Mouse (Mus musculus) embryonic facial prominence, embryonic 15.5 days (tissue): ENCODE data around the gene Cdh1. TPM values are rescaled to one million over a fixed set of nuclear protein-coding genes. Genes with fewer than 3 reads are reported as not detected.
A peak's percentile ranks its signal among the peaks of the same experiment; 100 is the strongest.

Experiments
- ATAC-seq: fragments of 200-750 bp; cut with Nextera tagmentation; 2 replicates; pipeline ENCODE4 v1.8.0; 2017; ENCODE audit warnings: low read depth, moderate TSS enrichment; ENCODE audit not compliant: insufficient number of reproducible peaks, low FRiP score, low TSS enrichment
- H3K27ac ChIP-seq: fragments of 300-500 bp; sonication (generic); replicated peaks from 2 replicates; pipeline ENCODE4 v1.5.1; 2015; ENCODE audit warnings: mild to moderate bottlenecking, inconsistent platforms
- H3K27me3 ChIP-seq: fragments of 300-500 bp; sonication (generic); 2 replicates; pipeline ENCODE4 v1.6.1; 2015; ENCODE audit warnings: inconsistent platforms
- H3K36me3 ChIP-seq: fragments of 300-500 bp; sonication (generic); 2 replicates; pipeline ENCODE4 v1.6.1; 2015; ENCODE audit warnings: mild to moderate bottlenecking, inconsistent platforms
- H3K4me1 ChIP-seq: fragments of 300-500 bp; sonication (generic); 2 replicates; pipeline ENCODE4 v1.6.1; 2015; ENCODE audit warnings: inconsistent platforms
- H3K4me2 ChIP-seq: fragments of 300-500 bp; sonication (generic); replicated peaks from 2 replicates; pipeline ENCODE4 v1.6.1; 2015; ENCODE audit warnings: mild to moderate bottlenecking, inconsistent platforms
- H3K4me3 ChIP-seq: fragments of 300-500 bp; sonication (generic); replicated peaks from 2 replicates; pipeline ENCODE4 v1.5.1; 2015; ENCODE audit warnings: mild to moderate bottlenecking, inconsistent platforms
- H3K9ac ChIP-seq: fragments of 300-500 bp; sonication (generic); 2 replicates; pipeline ENCODE4 v1.6.1; 2015; ENCODE audit warnings: inconsistent platforms
- H3K9me3 ChIP-seq: fragments of 300-500 bp; sonication (generic); replicated peaks from 2 replicates; pipeline ENCODE4 v1.6.1; 2016; ENCODE audit warnings: inconsistent platforms
- WGBS: fragments of 180-500 bp; shearing (Covaris S2); methylation state at CpG from one replicate; pipeline ENCODE4 v1.1.7; 2015; 5-methylcytosine and 5-hydroxymethylcytosine counted together
- polyA plus RNA-seq: library from polyadenylated mRNA; unstranded; fragments of >200 nt; fragmentation: Nextera tagmentation; extraction: Ambion mirVana; gene quantifications from 2 replicates; pipeline ENCODE4 v1.2.1, GENCODE M21; 2015

Cdh1 gene
- polyA plus RNA-seq, 1 experiment from 2014 or later: 72.0 TPM

DNA sequence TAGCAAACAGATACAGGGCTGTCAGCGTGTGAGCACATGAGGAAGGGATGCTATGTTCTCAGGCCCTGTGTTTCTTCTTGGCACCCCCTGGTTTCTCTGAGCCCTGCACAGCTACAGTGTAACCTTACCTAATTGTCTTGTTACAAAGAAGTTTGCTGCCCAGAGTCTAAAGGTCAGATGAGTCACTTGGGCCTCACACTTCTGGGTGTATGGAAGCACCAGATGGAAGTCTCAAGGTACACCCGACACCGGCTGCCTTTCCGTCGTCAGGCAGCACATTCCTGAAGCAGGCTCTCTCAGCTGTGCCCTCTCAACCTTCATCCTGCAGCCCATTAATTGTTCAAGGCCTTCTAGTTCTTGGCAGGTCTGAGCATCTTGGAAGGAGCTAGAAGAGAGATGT is 11.6 kb downstream of the Cdh1 start:
- no peak overlapping the region for H3K9ac ChIP-seq
- no peak overlapping the region for H3K4me2 ChIP-seq
- no peaks in the 10 kb centered on the region for H3K36me3 ChIP-seq
- no peak overlapping the region for H3K4me3 ChIP-seq
- peaks cover 37% of the 10 kb centered on the region for H3K4me1 ChIP-seq
- no peaks in the 10 kb centered on the region for H3K27me3 ChIP-seq
- no peak overlapping the region for H3K27ac ChIP-seq
- 59% methylated on average over 5 of the region's 5 CpGs for WGBS
- no peak for ATAC-seq
- H3K9me3 ChIP-seq: no peaks in the 10 kb centered on the region

DNA sequence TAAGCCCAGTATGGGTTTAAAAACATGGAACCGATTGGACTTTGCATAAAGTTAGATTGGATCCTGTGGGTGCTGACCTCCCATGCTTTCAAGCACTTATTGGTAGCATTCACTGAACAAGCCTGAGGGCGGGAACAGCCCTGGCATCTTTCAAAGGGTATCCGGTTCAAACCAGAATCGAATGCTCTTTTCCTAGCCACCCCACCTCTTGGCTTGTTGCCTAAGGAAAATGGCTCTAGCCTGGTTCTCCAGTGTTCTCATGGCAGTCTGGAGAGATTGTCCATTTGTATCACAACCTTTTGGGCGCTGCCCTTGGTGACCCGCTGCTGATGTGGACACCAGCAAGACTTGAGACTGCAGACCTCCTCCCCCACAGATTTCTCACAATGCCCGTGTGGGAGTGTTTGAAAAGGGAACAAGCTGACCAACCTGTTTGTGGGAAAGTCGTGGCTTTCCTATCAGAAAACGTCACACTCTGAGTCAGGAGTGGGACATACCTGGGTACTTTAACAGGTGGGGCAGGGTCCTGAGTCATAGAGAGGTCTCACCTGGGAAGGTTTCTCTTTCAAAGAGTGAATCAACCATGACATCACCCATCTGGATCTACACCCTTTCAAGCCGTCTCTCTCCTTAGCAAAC is 12.6 kb downstream of the Cdh1 start:
- H3K27ac ChIP-seq: peak overlapping the region; percentile 56
- H3K4me3 ChIP-seq: no peak overlapping the region
- ATAC-seq: no peak
- H3K36me3 ChIP-seq: no peaks in the 10 kb centered on the region
- H3K27me3 ChIP-seq: no peaks in the 10 kb centered on the region
- H3K9ac ChIP-seq: no peak overlapping the region
- H3K9me3 ChIP-seq: no peaks in the 10 kb centered on the region
- no peak overlapping the region for H3K4me2 ChIP-seq
- peaks cover 44% of the 10 kb centered on the region for H3K4me1 ChIP-seq
- WGBS: 59% methylated on average over 10 of the region's 10 CpGs

DNA sequence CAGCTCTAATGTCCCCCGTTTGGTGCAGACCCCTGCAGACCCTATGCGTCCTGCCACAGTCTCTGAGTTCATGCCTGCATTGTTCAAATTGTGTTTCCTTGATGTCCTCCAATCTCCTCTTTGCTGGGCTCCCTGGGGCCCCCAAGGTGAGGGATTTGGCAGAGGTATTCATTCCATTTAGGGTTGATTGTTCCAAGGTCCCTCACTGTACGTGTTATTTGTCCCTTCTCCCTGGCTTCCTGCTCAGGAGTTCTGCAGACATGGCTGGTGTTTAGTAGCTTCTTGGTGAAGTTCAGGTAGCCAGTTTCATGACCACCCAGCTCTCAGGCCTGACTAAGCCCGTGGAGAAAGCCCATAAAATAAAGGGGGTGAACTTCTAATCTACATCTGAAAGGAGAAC is 13.5 kb downstream of the Cdh1 start:
- Histone ChIP-seq H3K9ac (no peak overlapping the region), H3K27me3 (no peaks in the 10 kb centered on the region), H3K9me3 (no peaks in the 10 kb centered on the region), H3K4me3 (no peak overlapping the region), H3K4me2 (no peak overlapping the region), H3K27ac (peak overlapping the region; percentile 45), H3K36me3 (no peaks in the 10 kb centered on the region), H3K4me1 (peaks cover 42% of the 10 kb centered on the region)
- WGBS: 40% methylated on average over 4 of the region's 4 CpGs
- ATAC-seq: no peak

DNA sequence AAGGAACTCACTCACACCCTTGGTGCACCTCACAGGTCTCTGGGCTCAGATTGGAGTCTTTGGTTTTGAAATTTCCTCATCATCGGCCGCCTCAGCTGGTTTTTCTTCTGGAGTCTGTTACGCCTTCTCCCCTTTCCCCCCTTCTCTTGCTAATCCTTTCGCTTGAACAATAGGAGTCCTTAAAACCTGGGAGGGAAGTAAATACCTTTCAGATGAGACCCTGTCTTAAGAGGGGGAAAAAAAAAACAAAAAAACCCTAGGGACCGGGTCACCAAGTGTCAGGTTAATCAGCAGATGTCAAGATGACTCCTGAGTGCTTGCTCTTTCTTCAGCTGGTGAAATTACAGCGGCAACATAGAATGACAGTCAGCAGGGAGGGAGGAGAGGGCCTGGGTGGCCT is 14.0 kb downstream of the Cdh1 start:
- no peak overlapping the region for H3K4me3 ChIP-seq
- H3K9ac ChIP-seq: no peak overlapping the region
- peak overlapping the region; percentile 45 for H3K27ac ChIP-seq
- H3K4me2 ChIP-seq: no peak overlapping the region
- H3K36me3 ChIP-seq: no peaks in the 10 kb centered on the region
- WGBS: 30% methylated on average over 6 of the region's 6 CpGs
- ATAC-seq: no peak
- H3K27me3 ChIP-seq: no peaks in the 10 kb centered on the region
- H3K4me1 ChIP-seq: peaks cover 40% of the 10 kb centered on the region
- H3K9me3 ChIP-seq: no peaks in the 10 kb centered on the region

DNA sequence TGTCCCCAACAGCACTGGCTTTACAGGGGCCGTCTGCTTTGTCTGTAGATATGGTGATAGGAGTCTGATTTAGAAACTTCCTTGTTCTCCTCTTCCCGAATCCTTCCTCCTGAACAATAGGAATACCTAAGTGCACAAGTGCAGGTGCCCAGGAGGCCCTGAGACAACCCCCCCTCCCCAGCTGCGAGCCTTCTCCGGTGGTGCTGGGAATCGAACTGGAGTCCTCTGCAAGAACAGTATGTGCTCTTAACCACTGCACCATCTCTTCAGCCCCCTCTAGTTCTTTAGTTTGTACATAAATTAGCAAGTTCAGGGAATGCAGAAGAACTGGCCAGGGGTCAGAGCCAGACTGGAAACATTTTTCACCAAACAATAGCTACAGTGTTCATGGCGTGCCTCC is 14.7 kb downstream of the Cdh1 start:
- Histone ChIP-seq H3K4me1 (peaks cover 40% of the 10 kb centered on the region), H3K27me3 (no peaks in the 10 kb centered on the region), H3K27ac (peak overlapping the region; percentile 45), H3K9me3 (no peaks in the 10 kb centered on the region), H3K36me3 (no peaks in the 10 kb centered on the region), H3K4me2 (no peak overlapping the region), H3K9ac (no peak overlapping the region), H3K4me3 (no peak overlapping the region)
- ATAC-seq: no peak
- 74% methylated on average over 6 of the region's 6 CpGs for WGBS

DNA sequence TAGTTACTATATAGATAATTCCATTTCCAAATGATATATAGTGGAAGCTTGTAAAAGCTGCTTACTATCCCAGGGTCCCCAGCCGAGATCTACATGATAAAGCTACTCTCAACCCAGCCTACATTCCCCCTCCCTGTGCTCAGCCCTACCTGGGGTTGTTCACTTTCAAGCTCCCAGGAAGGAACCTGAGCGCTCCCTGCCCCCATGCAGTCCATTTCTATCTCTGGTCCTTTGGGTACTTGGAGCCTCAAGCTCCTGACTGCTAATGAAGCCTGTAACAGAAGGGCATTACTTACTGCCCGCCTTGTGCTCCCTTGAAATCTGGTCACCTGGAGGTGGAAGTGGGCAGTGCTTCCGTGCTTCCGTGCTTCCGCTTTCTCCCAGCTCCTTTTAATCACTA is 15.2 kb downstream of the Cdh1 start:
- peak overlapping the region; percentile 45; the same call in 1 of the 2 replicates for H3K27ac ChIP-seq
- no peak overlapping the region for H3K9ac ChIP-seq
- no peaks in the 10 kb centered on the region for H3K27me3 ChIP-seq
- WGBS: 52% methylated on average over 6 of the region's 6 CpGs
- H3K4me1 ChIP-seq: peaks cover 45% of the 10 kb centered on the region
- ATAC-seq: no peak
- H3K36me3 ChIP-seq: no peaks in the 10 kb centered on the region
- H3K4me2 ChIP-seq: no peak overlapping the region
- no peak overlapping the region for H3K4me3 ChIP-seq
- no peaks in the 10 kb centered on the region for H3K9me3 ChIP-seq

DNA sequence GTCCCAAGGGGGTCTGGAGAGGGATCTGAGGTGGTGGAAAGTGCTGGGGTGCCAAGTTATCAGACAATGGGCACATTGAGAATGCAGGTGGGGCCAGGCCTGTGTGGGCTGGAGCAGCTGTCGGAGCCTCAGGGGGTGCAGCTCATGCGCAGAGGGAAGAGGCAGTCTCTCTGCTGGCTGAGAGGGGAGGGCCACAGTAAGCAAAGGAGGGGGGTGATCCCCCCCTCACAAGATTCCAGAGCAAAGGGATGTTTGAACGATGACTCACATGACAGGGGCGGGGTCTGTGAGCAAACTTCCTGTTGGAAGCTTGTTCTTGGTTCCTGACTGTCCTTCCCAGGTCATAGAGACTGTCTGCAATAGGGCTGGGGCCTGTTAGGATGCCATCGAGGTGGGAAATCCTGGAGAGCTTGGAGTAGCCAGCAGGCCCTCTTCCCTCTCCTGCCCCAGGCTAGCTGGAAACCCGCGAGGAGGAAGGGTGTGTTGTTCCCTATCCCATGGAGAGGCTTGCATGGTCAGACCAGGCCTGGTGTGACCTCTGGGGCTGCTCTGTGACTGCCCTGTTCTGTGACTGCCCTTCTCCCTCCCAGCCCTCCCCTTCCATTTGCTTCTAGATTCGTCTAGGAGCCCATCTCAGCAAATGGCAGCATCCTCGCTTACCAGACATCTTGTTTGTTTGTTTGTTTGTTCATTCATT is 16.5 kb downstream of the Cdh1 start:
- no peaks in the 10 kb centered on the region for H3K36me3 ChIP-seq
- no peak overlapping the region for H3K4me3 ChIP-seq
- H3K9me3 ChIP-seq: no peaks in the 10 kb centered on the region
- WGBS: 24% methylated on average over 9 of the region's 9 CpGs
- peak; percentile 71; the same call in 1 of the 2 replicates for ATAC-seq
- peak overlapping the region; percentile 56 for H3K27ac ChIP-seq
- H3K4me2 ChIP-seq: no peak overlapping the region; the same call in 1 of the 2 replicates
- no peak overlapping the region for H3K9ac ChIP-seq
- no peaks in the 10 kb centered on the region for H3K27me3 ChIP-seq
- peaks cover 45% of the 10 kb centered on the region for H3K4me1 ChIP-seq

DNA sequence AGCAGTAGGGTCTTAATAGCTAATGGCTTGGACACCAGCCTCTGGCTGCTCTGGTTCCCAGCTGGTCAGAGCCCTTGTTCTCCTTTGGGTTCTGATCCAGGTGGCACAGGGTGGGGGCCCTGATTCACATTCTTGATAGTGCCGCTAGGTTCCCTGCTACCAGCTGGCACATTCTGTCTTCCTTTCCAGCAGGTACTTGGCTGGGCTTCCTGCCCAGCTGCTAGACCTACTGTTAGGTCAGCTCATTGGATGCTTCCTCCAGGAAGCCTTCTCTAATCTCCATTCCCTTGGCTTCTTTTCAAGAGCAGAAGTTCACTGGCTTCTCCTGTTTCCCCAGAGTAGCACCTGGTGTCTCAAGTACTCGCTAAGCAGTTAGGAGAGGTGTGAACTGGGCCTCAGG is 17.3 kb downstream of the Cdh1 start:
- Histone ChIP-seq H3K4me2 (no peak overlapping the region), H3K9me3 (no peaks in the 10 kb centered on the region), H3K4me3 (no peak overlapping the region), H3K4me1 (peaks cover 44% of the 10 kb centered on the region), H3K27ac (no peak overlapping the region), H3K9ac (no peak overlapping the region), H3K27me3 (no peaks in the 10 kb centered on the region), H3K36me3 (no peaks in the 10 kb centered on the region)
- ATAC-seq: peak; percentile 15; the same call in 1 of the 2 replicates
- WGBS: 78% methylated on average over 2 of the region's 2 CpGs

DNA sequence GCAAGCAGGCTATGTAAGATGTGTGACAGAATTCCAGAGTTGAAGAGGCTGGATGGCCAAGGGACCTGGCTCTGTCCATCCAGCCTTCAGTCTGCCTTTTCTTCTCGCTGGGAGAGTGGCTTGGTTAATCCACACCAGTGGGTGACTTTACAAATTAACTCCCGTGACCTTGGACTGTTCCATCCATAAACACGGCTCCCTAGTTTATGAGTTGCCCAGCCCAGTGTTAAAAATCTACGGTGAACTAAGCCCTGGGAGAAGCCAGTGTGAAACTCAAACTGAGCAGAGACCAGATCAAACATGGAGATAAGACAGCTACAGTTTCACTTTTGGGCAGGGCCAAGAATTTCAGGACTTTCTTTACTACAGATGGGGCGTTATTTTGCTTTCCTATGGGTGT is 19.9 kb downstream of the Cdh1 start:
- Histone ChIP-seq H3K4me2 (no peak overlapping the region), H3K9me3 (no peaks in the 10 kb centered on the region), H3K4me1 (peaks cover 22% of the 10 kb centered on the region), H3K27ac (peak overlapping the region; percentile 58), H3K9ac (no peak overlapping the region), H3K36me3 (no peaks in the 10 kb centered on the region), H3K4me3 (no peak overlapping the region), H3K27me3 (no peaks in the 10 kb centered on the region)
- 49% methylated on average over 5 of the region's 5 CpGs for WGBS
- ATAC-seq: no peak

DNA sequence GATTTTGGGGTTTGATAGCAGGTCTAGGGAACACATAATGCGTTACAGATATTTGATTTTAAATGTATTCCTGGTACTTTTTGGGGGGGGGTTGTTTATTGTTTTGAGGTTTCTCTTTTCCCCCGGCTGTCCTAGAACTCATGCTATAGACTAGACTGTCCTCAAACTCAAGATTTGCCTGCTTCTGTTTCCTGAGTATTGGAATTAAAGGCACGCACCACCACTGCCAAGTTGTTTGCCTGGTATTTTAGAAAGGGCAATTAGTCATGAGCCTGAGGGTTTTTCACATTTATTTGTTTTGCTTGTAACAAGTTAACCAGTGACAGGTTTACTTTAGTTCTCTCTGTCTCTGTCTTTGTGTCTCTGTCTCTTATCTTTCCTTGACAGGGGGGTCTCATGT is 20.3 kb downstream of the Cdh1 start:
- no peak for ATAC-seq
- Histone ChIP-seq H3K4me2 (no peak overlapping the region), H3K27ac (no peak overlapping the region), H3K4me1 (peaks cover 22% of the 10 kb centered on the region), H3K36me3 (no peaks in the 10 kb centered on the region), H3K9ac (no peak overlapping the region), H3K27me3 (no peaks in the 10 kb centered on the region), H3K9me3 (no peaks in the 10 kb centered on the region), H3K4me3 (no peak overlapping the region)
- 63% methylated on average over 3 of the region's 3 CpGs for WGBS

DNA sequence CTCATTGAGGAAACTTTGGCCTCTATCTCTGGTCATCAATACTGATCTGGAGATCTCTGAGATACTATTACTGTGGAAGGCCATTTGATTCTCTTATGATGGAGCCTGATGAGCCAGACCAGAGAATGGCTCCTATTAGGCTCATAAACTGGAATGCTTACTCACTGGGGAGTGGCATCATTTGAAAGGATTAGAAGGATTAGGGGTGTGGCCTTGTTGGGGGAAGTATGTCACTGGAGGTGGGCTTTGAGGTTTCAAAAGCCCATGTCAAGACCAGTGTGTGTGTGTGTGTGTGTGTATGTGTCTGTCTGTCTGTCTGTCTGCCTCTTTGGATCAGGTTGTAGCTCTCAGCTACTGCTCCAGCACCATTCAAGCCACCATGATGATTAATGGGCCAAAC is 20.8 kb downstream of the Cdh1 start:
- Histone ChIP-seq H3K4me2 (no peak overlapping the region), H3K9ac (no peak overlapping the region), H3K27me3 (no peaks in the 10 kb centered on the region), H3K4me3 (no peak overlapping the region), H3K9me3 (no peaks in the 10 kb centered on the region), H3K27ac (no peak overlapping the region), H3K36me3 (no peaks in the 10 kb centered on the region), H3K4me1 (peaks cover 20% of the 10 kb centered on the region)
- ATAC-seq: no peak

DNA sequence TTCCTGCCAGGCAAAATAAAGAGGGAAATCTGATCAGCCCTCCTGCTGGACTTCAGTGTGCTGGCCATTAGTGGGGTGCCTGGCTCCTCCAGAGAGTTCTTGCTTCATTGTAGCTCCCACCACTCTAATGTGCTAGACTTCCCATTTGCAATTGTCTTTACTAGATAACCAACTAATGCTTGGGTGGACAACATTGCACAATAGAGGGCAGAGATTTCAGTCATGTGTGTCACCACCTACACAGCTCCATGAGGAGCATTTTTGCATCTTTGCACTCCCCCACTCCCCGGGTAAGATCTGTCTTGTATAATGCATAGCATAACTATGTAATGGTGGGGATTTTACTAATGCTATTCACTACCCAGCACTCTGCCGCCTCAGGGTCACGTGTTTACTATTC is 21.6 kb downstream of the Cdh1 start:
- H3K27me3 ChIP-seq: no peaks in the 10 kb centered on the region
- H3K4me3 ChIP-seq: no peak overlapping the region
- H3K36me3 ChIP-seq: no peaks in the 10 kb centered on the region
- no peak overlapping the region for H3K4me2 ChIP-seq
- H3K9ac ChIP-seq: no peak overlapping the region
- H3K9me3 ChIP-seq: no peaks in the 10 kb centered on the region
- peaks cover 18% of the 10 kb centered on the region for H3K4me1 ChIP-seq
- WGBS: 75% methylated on average over 3 of the region's 3 CpGs
- ATAC-seq: no peak
- H3K27ac ChIP-seq: no peak overlapping the region
